Mouse (Mus musculus) telencephalon, adult 2 months (tissue): ENCODE data around the gene E030030I06Rik.
"Not testable (repeated sequence)": the region's sequence is repeated elsewhere in the genome, so short reads cannot be mapped to it uniquely, and the experiment has no call there.

Experiments
- DNase-seq: peaks from one replicate; pipeline ENCODE4 v3.0.0-alpha.2; 2011; ENCODE audit warnings: low read depth, low spot score

The E030030I06Rik gene

DNA sequence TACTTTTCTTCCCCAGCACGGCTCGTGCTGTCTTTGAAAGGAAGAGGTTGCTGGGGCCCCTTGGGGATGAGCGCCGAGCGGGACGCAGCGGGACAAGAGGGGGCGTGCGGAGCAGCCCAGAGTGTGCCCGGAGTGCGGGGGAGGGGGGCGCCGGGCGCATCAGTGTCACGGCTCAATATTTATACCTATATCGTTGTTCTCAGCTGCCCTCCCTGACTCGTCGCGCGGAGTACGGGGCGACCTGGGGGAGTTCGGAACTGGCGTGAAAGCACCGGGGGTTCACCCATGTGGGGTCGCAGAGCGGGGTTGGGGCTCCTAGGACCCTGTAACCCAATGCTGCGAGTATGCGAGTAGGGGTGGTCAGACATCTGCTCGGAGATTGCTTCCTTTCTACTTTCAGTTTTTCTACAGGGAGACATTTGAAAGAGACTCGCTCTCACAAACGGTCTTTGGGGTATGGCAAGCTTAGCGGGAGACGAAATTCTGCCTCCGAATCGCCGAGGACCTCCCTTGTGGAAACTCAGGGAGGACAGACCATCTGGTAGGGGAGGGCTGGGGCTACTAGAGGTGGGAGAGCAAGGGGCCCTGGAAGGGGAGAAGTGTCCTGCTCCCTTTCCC is at the start of gene E030030I06Rik:
TSS of gene E030030I06Rik (minus strand) at position 198 of the 618 bp plus-strand sequence.
- DNase-seq: no peak

DNA sequence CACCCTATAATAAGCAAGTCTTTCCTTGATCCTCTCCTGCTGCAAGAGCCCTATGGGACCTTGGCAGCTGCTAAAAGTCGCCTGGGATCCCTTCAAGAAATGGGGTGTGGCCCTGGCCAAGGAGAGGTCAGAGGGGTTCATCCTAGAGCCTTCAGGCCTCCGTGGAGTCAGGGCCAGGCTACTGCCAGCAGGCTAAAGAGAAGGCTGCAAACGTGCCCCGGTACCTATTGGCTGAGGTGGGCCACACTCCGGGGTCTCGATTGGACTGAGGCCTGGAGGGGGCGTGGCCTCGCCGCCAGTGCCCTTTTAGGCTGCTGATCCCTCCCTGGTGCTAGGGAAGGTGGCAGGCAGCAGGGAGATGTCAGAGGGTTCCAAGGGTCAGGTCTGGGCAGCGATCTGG is 42.0 kb upstream of the E030030I06Rik start:
- DNase-seq: not testable (repeated sequence)

DNA sequence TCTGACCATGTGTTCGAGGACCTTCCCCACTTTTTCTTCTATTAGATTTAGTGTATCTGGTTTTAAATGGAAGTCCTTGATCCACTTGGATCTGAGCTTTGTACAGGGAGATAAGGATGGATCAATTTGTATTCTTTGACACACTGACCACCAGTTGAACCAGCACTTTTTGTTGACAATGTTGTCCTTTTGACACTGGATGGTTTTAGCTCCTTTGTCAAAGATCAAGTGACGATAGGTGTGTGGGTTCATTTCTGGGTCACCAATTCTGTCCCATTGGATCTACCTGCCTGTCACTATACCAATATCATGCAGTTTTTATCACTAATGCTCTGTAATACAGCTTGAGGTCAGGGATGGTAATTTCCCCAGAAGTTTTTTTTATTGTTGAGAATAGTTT is 27.4 kb upstream of the E030030I06Rik start:
- not testable (repeated sequence) for DNase-seq

DNA sequence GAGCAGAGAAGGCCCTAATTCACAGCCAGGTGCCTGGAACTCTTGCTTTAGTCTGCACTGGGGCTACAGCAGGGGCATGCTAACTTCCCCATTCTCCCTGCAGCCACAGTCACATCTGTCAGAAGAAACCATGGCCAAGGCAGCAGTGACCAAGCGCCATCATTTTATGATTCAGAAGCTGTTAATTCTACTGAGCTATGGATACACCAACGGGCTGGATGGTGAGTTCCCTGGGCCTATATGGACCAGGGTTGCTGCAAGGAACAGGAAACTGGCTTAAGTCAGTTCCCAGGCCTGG is 25.1 kb upstream of the E030030I06Rik start:
- DNase-seq: not testable (repeated sequence)

DNA sequence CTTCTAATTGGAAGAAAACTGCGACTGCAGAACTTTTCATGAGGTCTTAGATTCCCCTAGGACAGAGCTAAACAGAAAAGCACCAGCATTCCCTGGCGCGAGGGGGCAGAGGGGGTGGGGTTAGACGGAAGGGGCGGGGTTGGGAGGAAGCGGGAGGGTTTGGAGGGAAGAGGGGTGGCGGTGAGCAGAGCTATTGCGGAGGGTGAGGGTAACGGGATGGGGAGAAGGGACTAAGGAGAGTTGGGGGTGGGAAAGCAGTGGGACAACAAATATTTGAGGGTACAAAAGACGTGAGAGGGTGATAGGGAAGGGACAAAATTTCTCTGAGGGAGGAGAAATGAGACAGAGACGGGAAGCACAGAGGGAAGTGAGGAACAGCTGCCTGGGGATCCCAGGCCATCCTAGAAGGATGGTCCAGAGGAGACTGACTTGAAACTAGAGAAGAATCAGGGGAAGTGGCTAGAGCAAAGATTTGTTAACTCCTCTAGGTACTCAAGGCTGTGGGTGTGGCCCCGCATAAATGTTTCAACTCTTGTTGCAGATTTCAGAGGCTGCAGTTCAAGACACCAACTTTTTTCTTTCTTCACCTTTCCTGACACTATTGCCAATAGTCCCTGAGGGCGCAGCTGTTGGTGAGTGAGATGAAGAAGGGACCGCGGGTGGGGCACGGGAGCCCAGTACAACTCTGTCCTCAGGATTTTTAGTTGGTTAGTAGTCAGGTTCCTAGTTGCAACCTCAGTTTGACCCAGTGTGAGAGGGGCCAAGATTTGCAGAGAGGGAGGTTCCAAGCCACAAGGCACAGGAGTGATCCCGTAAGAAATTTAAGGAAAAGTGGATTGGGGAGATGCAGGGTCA is 24.5 kb upstream of the E030030I06Rik start:
- not testable (repeated sequence) for DNase-seq

DNA sequence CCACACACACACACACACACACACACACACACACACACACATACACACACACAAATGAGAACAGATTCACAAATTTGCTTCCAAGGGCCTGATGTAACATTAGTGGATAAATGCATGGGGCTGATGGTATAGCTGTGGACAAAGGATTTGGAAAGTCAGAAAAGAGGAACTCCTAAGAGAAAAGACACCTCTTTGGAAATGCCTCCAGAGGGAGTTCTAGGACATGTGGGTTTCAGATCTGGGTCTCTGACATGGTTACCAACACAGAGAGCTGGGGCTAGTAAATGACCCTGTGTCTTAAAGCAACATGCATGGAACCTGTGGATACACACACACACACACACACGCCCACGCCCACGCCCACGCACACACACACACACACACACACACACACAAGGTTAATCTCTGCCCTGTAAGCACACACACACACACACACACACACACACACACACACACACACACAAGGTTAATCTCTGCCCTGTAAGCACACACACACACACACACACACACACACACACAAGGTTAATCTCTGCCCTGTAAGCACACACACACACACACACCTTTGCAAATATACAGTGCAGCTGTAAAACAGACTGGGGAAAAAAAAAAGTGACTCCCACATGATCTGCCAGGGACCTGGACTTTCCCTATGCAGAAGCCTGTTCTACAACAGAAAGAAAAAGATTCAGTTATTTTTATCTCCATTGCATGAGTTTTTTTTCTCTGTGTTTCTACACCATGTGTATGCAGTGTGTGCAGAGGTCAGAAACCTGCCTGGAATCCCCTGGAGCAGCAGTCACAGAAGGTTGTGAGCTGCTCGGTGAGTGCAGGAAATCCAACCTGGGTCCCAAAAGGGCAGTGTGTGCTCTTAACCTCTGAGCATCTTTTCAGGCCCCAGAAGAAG is 23.6 kb upstream of the E030030I06Rik start:
- DNase-seq: not testable (repeated sequence)

DNA sequence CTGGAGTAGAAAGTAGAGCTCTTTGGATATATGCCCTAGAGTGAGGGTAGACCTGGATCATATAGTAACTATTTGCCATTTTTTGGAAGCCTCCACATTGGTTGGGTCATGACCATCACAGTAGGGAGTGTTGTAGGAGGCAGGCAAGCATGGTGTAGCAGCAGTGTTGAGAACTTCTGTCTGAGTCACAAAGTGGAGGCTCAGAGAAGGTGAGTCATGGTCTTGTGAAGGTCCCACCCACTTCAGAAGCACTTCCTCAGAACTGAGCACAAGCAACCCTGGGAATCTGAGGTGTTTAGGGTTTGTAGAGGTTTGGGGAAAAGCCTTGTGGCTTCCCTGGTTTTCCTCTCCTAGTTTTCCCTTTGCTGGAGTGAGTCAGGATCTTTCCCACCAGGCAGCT is 20.0 kb upstream of the E030030I06Rik start:
- not testable (repeated sequence) for DNase-seq

DNA sequence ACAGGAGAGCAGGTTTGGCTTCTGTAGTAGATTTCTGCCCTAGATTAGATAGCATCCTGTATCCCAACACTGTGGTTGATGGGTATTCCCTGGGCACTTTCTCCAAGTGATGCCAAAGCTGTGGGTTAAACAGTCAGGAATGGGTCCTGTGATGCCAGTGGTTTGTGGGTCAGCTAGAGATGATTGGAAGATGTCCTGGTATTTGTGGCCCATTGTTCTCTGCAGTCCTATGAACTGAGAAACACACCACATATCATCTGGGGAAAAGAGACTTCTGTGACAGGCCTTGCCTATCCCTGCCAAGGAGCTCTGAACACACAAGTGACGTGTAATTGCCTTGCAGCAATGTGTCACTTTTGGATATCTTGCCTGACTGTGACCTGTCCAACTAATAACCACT is 18.0 kb upstream of the E030030I06Rik start:
- not testable (repeated sequence) for DNase-seq

DNA sequence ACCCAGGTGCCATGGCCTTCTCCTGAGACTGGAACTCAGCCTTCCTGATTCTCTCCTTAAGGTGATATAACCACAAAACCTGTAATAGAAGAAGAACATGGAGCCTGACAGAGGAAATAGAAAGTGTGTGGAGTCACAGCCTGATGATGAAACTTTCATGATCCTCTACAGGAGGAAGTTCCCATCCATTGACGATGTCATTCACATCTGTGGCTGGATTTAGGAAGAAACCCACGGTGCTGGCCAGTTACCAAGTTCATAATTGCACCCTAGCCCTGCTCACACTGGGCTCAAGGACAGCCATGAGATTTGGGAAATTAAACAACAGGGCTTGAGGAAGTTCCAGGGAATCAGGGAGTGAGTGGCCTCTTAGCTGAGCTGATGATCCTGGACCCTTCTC is 17.0 kb upstream of the E030030I06Rik start:
- DNase-seq: not testable (repeated sequence)

DNA sequence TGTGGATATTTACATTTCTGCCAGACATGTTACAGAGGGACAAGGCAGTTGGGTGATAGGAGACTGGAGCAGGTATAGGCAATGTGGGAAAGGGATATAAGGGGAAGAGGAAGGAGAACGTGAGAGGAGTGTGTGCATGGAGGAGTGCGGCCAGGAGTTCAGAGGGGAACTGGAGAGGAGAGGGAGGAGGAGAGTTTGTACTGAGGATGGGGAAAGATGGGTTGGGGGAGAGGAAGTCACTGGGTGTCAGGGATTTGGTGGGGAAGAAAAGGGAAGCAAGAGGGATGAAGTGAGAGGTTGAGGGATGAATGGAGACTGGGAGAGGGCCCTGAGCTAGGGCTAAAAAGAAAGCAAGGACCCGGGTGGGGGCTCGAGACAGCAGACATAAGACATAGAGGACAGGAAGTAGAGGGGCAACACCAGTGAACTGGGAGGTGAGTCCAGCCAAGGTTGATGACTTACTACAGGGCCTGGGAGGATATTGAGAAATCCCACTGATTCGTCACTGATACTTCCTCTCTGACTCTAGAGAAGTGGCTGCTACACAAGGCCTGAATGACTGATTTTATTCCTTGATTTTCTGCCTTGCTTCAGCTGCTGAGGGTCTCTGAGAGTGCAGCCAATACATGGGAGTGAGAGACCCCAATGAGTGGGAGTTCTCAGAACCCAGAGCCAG is 16.4 kb upstream of the E030030I06Rik start:
- not testable (repeated sequence) for DNase-seq

DNA sequence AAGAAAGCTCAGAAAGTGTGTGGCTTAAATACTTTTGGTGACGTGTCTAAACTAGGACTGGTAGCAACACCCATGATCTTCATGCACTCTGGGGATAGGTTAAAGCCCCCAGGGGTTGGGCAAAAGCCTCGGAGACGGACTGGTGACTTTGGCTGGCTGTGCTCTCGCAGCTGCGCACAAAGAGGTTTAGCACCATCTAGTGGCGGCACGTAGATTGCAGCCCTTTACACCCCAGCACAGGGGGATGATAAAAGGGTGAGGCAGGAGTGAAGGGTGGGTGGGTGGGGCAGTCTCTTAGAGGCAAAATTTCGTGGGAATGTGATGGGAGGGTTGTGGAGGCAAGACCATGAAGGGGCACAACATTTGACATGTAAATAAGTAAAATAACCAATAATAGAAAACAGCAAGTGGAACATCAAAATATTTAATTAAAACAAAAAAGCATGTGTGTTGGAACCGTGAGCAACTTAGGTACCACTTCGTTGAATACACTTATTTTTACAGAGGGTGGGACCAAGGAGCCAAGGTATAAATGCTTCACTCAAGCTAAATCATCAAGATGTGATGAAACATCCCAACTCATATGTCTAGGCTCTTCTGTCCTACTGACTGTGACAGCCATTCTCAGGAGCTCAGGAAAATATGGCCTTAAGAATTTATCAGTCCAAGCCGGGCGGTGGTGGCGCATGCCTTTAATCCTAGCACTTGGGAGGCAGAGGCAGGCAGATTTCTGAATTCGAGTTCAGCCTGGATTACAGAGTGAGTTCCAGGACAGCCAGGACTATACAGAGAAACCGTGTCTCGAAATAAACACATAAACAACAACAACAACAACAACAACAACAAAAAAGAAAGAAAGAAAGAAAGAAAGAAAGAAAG is 14.9 kb upstream of the E030030I06Rik start:
- not testable (repeated sequence) for DNase-seq

DNA sequence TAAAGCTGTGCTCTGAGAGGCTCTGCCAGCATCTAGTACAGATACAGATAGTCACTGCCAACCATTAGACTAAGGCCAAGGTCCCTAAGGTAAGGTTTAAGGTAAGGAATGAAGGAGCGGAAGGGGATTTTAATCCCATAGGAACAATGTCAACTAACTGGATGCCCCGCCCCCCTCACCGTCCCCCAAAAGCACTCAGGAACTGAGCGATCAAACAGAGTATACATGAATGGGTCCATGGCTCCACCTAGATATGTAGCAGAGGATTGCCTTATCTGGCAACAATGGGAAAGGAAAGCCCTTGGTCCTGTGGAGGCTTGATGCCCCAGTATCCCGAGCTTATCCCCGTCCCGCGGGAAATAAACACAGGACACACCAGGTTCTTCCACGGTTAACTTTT is 14.2 kb upstream of the E030030I06Rik start:
- DNase-seq: not testable (repeated sequence)

DNA sequence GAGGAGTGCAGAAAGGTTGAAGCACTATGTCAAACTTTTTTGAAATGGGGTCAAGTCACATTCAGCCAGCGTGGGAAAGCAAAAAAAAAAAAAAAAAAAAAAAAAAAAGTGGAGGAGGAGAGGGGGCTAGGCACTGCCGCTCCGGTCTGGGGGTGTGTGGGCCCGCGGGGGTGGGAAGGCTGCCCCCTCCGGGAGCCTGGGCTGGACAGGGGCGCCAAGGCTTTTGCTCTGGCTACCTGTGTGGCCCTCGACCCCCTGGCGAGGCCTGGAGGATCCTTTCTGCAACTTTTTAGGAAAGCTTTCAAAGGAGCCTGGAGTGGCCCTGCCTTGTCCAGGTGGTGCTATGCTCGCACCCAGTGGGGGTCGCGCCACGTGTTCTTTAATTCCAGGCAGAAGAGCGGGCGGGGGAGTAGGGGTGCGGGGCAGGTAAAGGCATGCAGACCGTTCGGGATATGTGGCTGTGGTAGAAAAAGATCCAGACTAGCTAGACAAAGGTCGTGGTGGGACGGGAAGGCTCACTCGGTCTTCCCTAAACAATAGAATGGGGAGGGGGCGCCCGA is 10.6 kb upstream of the E030030I06Rik start:
- no peak for DNase-seq

DNA sequence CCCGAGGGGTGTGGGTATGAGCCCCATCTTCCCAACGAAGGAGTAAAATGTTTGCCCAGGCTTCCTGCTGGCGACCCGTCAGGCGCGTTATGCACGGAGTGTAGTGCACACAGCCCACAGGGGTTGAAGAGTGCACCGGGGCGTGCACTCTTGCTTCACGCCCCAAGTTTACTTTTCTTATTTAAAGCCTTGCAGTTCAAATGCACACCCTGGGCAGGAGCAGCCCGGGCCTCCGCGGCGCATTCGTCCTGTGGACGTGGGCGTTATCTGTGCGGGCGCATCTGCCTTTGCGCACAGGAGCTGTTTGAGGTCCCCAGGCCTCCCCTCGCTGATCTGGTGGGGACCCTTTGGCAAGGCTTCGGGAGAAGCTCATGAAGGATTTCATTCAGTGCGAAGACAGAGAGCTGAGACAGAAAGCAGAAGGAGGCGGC is 10.1 kb upstream of the E030030I06Rik start:
- DNase-seq: no peak

DNA sequence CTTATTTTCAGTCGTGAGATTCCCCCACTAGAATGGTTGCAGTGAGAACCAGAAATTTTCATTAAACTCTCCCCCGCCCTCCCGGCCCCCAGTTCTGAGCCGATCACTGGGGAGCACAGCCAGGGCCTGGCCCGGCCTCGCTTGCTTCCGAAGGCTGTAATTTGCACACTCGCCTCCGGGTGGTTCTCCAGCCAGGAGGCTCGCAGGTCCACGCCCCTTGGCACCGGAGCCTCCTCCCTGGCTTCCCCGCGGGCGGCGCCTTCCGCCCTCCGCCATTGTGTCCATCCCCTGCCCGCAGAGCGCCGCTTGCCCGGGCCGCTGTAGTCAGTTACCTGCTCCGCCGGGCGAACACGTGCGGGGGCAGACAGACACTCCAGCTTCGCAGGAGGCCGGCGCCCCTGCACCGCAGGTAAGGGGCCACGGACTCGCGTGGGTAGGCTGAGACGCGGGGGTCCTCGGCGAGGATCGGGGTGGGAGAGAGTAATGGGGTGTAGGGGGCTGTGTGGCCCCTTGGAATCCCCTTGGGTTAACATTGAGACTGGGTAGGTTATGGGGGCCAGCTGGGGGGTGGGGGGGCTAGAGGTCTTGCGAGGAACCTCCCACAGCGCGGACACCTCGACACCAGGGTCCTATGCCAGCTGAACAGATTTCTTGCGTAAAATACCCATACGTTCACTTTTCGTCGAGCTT is 9.4 kb upstream of the E030030I06Rik start, which contains the start of the genes Raet1e and H60b:
TSS of gene Raet1e (plus strand) at position 260 of the 690 bp plus-strand sequence.
TSS of gene H60b (plus strand) at position 277 of the 690 bp plus-strand sequence.
- DNase-seq: not testable (repeated sequence)

DNA sequence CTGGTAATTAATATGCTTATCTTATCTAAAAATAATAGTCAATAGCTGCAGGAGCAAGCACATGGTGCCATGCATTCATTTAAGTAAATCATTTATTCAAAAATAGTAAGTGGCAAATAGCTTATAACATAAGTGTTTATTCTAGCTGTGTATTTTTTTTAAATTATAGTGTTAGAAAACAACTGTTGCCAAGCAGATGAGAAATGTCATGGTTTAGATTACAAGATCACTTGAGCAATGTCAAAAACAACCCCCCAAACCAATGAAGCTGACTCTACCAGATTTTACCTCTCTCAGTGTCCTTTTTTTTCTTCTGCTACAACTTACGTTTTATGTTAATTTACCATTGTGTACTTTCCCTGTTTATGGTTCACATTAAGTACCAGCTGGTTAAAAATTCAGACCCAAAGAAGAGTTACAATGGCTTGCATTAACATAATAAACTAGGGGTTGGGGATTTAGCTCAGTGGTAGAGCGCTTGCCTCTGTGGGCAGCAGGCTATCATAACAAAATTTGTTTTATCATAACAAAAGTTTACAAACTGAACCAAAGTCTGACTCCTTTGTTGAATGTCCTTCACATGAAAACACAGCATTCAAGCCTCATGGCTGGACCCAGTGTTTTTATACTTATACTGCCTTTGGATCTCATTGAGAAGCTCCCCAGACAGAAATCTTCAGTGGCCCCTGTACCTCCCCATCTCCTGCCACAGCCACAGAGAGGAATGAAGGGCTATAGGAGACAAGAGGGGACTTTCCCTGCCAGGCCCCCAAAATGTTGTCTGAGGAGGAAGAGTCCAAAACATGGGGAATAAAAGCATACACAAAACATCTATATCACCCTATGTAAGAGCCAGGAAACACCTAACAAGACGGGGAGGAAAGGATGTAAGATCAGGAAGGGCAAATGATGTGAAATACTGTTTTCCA is 6.1 kb upstream of the E030030I06Rik start:
- no peak for DNase-seq

DNA sequence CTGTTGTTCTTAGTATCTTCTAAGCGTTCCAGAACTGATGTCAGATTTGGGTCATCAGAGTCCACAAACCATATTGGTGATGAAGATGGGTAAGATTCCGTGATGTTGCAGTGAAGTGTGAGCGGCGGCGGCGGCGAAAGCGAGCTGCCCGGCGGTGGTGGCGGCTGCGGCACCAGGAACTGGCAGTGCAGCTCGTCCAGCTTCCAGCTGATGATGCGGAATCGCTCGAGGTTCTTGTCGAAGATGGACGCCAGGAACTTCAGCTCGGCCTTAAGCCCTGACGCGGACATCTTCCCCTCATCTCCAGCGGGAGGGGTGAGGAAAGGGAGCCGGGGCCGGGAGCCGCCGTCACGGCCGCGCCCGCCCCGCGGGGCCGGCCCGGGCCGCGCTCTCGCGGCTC is 5.1 kb upstream of the E030030I06Rik start:
- not testable (repeated sequence) for DNase-seq

DNA sequence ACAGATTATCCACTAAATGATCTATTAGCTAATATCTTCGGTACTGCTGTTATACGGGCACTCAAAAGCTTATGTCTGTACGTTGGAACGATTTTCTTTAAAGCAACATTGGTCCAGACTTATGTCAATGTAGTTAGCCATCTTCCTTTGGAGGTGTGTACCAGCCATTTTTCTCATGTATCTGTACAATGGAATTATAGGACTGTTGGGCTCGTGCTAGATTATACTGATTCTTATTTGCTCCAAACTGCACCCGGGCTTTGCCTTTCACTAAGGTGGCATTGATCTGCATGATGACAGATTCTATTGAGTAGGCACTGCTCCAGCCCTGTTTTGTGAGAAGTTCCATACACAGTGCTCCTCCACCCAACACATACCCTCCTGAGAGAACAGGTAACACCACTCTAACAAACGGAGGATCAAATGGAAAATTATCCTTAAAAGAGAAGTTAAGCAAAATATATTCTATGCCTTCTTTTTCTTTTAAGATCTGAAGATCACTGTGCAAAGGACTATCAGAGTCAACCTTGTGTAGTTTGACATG is 4.1 kb upstream of the E030030I06Rik start:
- DNase-seq: not testable (repeated sequence)
